Mouse (Mus musculus): Measurements from ENCODE around the gene Cfap77.

- TF ChIP-seq USF1 (IDR thresholded peaks at IDR 0.05; ENCODE audit: low read depth) (no peak), CEBPB (IDR thresholded peaks at IDR 0.05; ENCODE audit: insufficient read depth, poor library complexity, severe bottlenecking) (no peak), MAX (IDR thresholded peaks at IDR 0.05; ENCODE audit: low read depth) (no peak), TCF12 (IDR thresholded peaks at IDR 0.05; ENCODE audit: insufficient read depth, poor library complexity, severe bottlenecking) (no peak), MYOD1 (IDR thresholded peaks at IDR 0.05; ENCODE audit: control insufficient read depth in 1 of 3, insufficient read length in 2 of 3, low read depth in 2 of 3) (no peak), POLR2A (IDR thresholded peaks at IDR 0.05; ENCODE audit: insufficient read length, low read depth) (no peak), MYOG (IDR thresholded peaks at IDR 0.05; ENCODE audit: control insufficient read depth in 1 of 3, insufficient read depth in 1 of 3, insufficient read length in 2 of 3, low read depth in 2 of 3) (no peak), SRF (IDR thresholded peaks at IDR 0.05; ENCODE audit: control insufficient read depth, insufficient read length, low read depth) (no peak), E2F4 (IDR thresholded peaks at IDR 0.05; ENCODE audit: insufficient read depth) (no peak), POLR2AphosphoS2 (IDR thresholded peaks at IDR 0.05; ENCODE audit: insufficient read length, low read depth) (no peak), TCF3 (IDR thresholded peaks at IDR 0.05; ENCODE audit: insufficient read length, low read depth) (no peak)
These were observed 143.4 kb downstream of the Cfap77 start for GRCm38 (mm10) chr2:28911331-28912038.
